Mouse (Mus musculus) monocyte, adult 2 months (primary cell): ENCODE measurements around the gene Tec.

Experiments
- DNase-seq, 2 experiments: peaks; one replicate each; pipeline ENCODE4 v3.0.0; 2022; ENCODE audit warnings: low spot score in 2 of 2, low read depth in 1 of 2

Gene Tec

DNA sequence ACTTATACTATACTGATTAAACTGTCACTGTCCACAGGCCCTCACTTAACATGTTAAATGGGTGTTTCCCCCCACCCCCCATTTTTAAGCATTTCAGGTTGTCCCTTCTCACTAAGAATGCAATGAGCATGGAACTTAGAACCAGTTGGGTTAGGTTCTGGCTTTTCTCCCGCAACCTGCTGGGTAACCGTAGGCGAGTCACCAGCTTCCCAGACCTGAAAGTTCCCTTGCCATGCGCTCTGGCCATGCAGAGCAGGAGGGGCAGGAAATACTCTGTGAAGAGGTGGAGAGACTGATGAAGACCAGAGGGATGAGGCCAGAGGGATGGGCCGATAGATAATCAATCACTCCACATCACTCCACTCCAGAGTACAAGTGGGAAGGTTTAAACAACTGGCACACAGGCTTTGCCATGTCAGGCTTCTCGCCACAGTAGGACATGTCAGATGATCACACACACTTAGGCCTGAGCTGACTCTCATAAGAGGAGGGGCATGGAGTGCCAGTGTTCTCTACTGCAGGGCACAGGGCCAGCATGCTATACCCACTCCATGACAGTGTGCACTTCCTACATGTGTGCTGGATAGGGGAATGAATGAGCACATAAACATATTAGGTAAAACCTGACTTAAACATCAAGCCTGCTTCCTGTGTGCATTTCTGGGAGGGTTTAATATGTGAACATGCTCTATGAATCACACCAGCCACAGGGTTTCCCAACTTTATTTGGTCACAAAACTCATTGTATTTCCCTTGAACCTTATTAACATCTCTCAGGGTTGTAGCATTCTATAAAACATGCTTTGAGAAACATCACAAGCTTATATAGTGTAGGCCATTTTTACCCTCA, 13.9 kb downstream of the Tec start:
- DNase-seq = no peak

GRCm38 (mm10) chr5:72853365-72853764, 14.9 kb downstream of the Tec start:
- no peak for DNase-seq

GRCm38 (mm10) chr5:72852301-72852995, 15.8 kb downstream of the Tec start:
- no peak for DNase-seq

GRCm38 (mm10) chr5:72851674-72852098, 16.6 kb downstream of the Tec start:
- no peak for DNase-seq

DNA sequence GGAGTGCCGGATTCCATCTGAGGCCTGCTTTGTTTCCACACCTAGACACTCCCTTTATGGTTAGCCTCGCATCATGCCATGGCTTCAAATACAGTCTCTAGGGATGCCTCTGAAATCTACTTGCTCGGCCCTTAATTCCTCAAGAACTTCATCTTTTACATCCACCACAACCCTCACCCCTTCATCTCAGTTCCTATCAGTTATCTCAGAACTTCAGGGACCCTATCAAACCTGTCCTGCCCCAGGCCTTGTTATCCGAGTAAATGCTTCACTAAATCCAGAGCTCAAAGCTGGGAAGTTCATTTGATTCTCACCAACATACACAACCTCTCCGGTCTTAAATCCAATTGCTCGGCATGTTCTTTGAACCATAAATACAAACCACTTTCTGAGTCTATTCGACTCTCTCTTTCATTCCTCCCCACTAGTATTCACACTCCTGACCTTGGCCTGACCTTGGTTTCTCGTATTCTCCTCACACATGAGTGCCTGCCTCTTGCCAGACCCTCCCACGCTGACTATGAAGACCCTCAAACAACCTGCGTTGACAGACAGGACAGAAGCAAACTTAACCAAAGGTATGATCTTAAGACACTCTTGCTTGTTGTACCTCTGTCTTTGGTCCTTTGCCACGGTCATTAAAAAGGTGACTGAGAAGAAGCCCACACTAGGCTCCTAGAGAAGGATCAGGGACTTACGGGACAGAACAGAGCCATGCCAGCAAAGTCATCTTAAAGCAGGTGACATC, 17.2 kb downstream of the Tec start:
- no peak for DNase-seq

DNA sequence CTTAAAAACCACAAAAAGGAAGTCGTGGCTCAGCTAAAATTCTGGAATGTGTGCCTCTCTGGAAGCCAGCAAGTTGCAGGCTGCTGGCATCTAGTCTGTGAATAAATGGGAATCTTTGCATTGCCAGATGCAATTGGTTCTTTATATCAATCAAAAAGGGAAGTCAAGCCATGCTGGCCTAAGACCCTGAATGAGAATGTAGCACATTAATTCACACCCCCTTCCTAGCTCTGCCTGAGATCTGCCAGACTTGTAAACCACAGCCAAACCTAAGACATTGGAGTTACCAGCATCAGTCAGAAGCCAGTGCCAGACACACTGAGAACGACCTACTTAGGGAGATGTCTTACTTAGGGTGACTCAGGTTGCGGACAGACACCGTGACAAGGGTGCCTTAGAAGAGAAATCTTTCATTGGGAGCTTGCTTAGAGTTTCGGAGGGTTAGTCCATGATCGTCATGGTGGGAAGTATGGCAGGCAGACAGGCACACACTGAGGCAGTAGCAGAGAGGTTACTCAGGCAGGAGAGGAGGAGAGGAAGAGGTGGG, 19.3 kb downstream of the Tec start:
- no peak for DNase-seq

- no peak for DNase-seq
Observed at GRCm38 (mm10) chr5:72846712-72847111, 21.6 kb downstream of the Tec start.

GRCm38 (mm10) chr5:72845928-72846630, 22.2 kb downstream of the Tec start:
- DNase-seq = no peak

GRCm38 (mm10) chr5:72844776-72845495, 23.3 kb downstream of the Tec start:
- no peak for DNase-seq

GRCm38 (mm10) chr5:72844294-72844693, 24.0 kb downstream of the Tec start:
- no peak for DNase-seq

- no peak for DNase-seq
Observed at GRCm38 (mm10) chr5:72839655-72840054, 28.6 kb downstream of the Tec start.

GRCm38 (mm10) chr5:72838976-72839375, 29.3 kb downstream of the Tec start:
- DNase-seq = no peak

- DNase-seq = no peak
Observed at GRCm38 (mm10) chr5:72835656-72836055, 32.6 kb downstream of the Tec start.

DNA sequence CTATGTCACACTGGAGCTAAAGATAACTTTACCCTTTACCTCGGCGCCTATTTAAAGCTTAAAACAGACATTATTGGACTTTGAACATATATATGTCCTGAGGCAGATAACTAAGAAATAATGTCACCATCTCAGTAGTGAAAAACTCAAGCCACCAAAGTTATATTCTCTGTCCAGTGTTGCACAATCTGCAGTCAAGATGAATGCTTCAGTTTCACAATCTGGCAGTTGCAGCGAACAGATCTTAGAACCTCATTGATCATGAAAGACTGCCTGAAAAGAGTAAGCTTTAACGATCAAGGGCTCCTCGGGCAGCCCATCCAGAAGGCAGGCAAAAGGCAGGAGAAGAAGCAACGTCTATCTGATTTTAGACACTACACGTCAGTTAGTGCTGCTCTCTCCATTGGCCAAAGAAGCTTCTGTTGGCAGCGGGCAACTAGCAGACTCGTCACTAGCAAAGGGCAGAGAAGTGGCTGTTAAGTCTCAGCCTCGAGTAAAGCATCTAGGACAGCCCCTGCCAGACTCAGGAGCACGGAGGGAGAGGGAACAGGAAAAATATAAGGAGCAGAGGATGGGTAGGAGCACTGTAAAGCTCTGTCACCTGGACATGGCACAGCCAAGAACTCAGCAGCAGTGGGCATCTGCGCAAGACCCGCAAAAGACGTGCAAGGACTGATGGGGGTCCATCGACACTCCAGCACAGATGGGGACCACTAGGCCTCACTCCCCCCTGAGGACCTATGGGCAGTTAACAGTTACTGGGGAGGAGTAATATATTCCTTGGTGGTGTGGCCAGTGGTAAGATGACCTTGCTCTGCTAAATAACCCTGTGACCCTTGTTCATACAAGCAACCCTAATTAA, 35.1 kb downstream of the Tec start:
- DNase-seq = no peak

- no peak for DNase-seq
Observed at GRCm38 (mm10) chr5:72832191-72832590, 36.1 kb downstream of the Tec start.

GRCm38 (mm10) chr5:72830988-72831610, 37.2 kb downstream of the Tec start:
- DNase-seq = no peak

GRCm38 (mm10) chr5:72829506-72830067, 38.7 kb downstream of the Tec start:
- no peak for DNase-seq

GRCm38 (mm10) chr5:72828401-72828800, 39.9 kb downstream of the Tec start:
- no peak for DNase-seq
